ENCODE assay signal across 7 mouse cellular contexts in the genomic region with DNA sequence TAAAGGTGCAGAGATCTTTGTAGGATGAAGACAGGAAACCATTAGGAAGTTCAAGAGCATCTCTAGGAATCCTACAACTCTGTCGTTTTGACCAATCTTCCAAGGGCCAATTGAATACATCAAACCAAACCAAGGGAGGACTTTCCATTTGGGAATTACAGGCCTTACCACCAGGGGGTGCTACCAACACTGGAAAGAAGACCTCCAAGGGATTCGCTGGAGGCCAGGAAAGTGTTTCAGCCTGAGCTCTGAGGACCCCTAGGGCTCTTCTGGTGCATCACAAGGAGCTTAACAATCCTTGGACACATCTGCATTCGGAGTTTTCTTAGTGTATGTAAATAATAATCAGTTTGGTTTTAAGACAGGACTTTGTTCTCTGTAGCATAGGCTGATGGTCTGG. TPM values are rescaled to one million over a fixed set of nuclear protein-coding genes. Genes with fewer than 3 reads are reported as not detected.
A peak's percentile ranks its signal among the peaks of the same experiment; 100 is the strongest.
DNase-seq lines count a peak whose midpoint lies in the region; TF ChIP-seq lines count a peak whose summit lies in the region.

No protein-coding gene starts in this region.

- no peak overlapping the region for H3K27ac ChIP-seq in layer of hippocampus, adult 2 months

- peak; percentile 42 to 59 for DNase-seq in CD8-positive naive resting alpha-beta T cell, adult 2 months (ENCODE audit: low read depth in 2 of 2, low spot score in 2 of 2)
- peak; percentile 79 for DNase-seq in MEL-GATA-1-ER (ENCODE audit: extremely low read depth, low read depth)
- DNase-seq in cerebellum, adult 8-10 months, result peak; percentile 86
- DNase-seq in gastrocnemius, adult 8-10 months (ENCODE audit: low spot score in 2 of 2), result peak; percentile 80 to 83
- peak; percentile 88 to 93 for DNase-seq in layer of hippocampus, adult 2 months (ENCODE audit: low spot score in 2 of 2)
- DNase-seq in lung, postnatal 14 days, result peak; percentile 94
- peak; percentile 8 to 58 for DNase-seq in spleen, adult 18-20 months

- TF ChIP-seq CTCF in layer of hippocampus, adult 2 months (conservative IDR thresholded peaks at IDR 0.05), result peak; percentile 98

- no peak overlapping the region for H3K4me3 ChIP-seq in layer of hippocampus, adult 2 months

RNA-seq across cellular contexts. Expression of a gene that starts 3.4 kb away (rescaled TPM):
- total RNA-seq in gastrocnemius, adult 8-10 months (2022), result 100 to 1,000 TPM in 2 of 4 experiments, 10 to 100 TPM in 2; 90.1 to 125 (median 108) TPM
- total RNA-seq in layer of hippocampus, adult 2 months (2021), result 100 to 1,000 TPM; 834 to 835 TPM

RNA-seq across cellular contexts. Expression of a gene that starts 23.4 kb away (rescaled TPM):
- 10 to 100 TPM in 2 of 4 experiments, 1 to 10 TPM in 2; 5.9 to 13.6 (median 10.6) TPM for total RNA-seq in gastrocnemius, adult 8-10 months (2022)
- total RNA-seq in layer of hippocampus, adult 2 months (2021), result 1 to 10 TPM; 7.4 to 8.2 TPM

Comparison
In these comparisons a context has a peak if more than half of its experiments do, and no peak if none do; other contexts are left out.
1. DNase-seq: peak in every context shown above with its lines; median percentile 94 in lung, postnatal 14 days; 90 in layer of hippocampus, adult 2 months; 86 in cerebellum, adult 8-10 months; 82 in gastrocnemius, adult 8-10 months; 79 in MEL-GATA-1-ER; 50 in CD8-positive naive resting alpha-beta T cell, adult 2 months; 33 in spleen, adult 18-20 months.
2. RNA of a gene that starts 3.4 kb away (total RNA-seq): 834 to 835 TPM in layer of hippocampus, adult 2 months; 90.1 to 125 TPM in gastrocnemius, adult 8-10 months; every median in the first group is over 4 times any median in the second.